Comparison of ENCODE assay signal across 22 mouse cellular contexts in the genomic region with DNA sequence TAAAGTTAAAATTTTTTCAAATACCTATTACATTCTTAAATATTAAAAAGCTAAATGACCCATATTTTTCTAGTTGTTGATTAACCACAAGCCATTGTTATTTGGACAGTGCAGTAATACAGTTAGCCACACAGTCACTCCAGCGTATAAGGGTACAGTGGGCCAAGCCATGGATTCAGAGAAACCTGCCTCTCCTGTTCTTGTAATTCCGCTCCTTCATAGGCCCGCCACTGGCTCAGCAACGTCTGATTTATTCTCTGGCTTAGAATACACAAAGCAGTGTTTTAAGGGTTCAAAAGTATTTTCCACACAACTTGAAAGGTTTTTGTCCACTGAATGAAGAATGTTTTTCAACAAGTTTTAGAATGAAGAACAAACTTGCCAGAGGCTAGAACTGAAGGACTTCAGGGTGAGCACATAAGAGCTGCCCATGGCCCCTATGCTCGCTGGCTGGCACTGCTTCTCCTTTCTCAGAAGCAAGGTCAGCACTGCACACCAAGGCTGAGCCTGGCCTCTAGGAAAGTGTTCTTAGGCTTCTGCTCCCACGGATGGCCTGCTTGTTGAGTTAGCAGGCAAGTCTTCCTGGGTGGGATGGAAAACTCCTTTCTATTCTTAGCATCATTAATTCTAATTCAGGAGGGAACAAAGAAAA.
DNase-seq lines count a peak whose midpoint lies in the region; ATAC-seq and TF ChIP-seq lines count a peak whose summit lies in the region.
"Had no signal": no experiment of that assay in that cellular context is flagged by ENCODE, and none has a peak within 500 bp of the region (broad histone marks: within the 10 kb centered on the region; RNA-seq: fewer than 3 reads in every experiment).

No protein-coding gene starts in this region.

- H3K36me3 ChIP-seq in lung, embryonic 14.5 days (ENCODE audit: insufficient read depth) = no peaks in the 10 kb centered on the region
- H3K36me3 ChIP-seq in midbrain, embryonic 15.5 days (replicated peaks) = no peaks in the 10 kb centered on the region
- H3K36me3 ChIP-seq in midbrain, embryonic 13.5 days = no peaks in the 10 kb centered on the region
- H3K36me3 ChIP-seq in stomach, embryonic 16.5 days (ENCODE audit: control insufficient read depth, insufficient read depth, low read length) = no peaks in the 10 kb centered on the region
- H3K36me3 ChIP-seq: embryonic facial prominence, embryonic 15.5 days; G1E; heart, embryonic 12.5 days had no signal

- 0 out of 2 replicates have a peak overlapping the region, but pooled peaks have one; percentile 6 for H3K27ac ChIP-seq in lung, embryonic 14.5 days (ENCODE audit: low read depth)
- peak overlapping the region; percentile 9; the same call in 1 of the 2 replicates for H3K27ac ChIP-seq in midbrain, embryonic 15.5 days
- H3K27ac ChIP-seq in midbrain, embryonic 13.5 days = no peak overlapping the region
- H3K27ac ChIP-seq in stomach, embryonic 16.5 days (ENCODE audit: low read length) = peak overlapping the region; percentile 47
- H3K27ac ChIP-seq: embryonic facial prominence, embryonic 15.5 days; gastrocnemius, adult 2 months; liver, embryonic 14.5 days; macrophage had no signal

- H3K4me3 ChIP-seq in lung, embryonic 14.5 days (ENCODE audit: low read depth, low read length) = no peak overlapping the region
- H3K4me3 ChIP-seq in midbrain, embryonic 15.5 days = no peak overlapping the region
- H3K4me3 ChIP-seq in midbrain, embryonic 13.5 days (replicated peaks) = no peak overlapping the region
- H3K4me3 ChIP-seq in stomach, embryonic 16.5 days (replicated peaks; ENCODE audit: low read length) = no peak overlapping the region
- H3K4me3 ChIP-seq: embryonic facial prominence, embryonic 15.5 days; gastrocnemius, adult 2 months; heart, embryonic 12.5 days had no signal

- ATAC-seq in lung, embryonic 14.5 days (ENCODE audit: insufficient read depth) = peak; percentile 75
- no peak for ATAC-seq in midbrain, embryonic 15.5 days (replicated peaks)
- ATAC-seq in midbrain, embryonic 13.5 days = no peak
- no peak for ATAC-seq in stomach, embryonic 16.5 days (ENCODE audit: insufficient read depth, low FRiP score)
- ATAC-seq in cerebellum, adult (ENCODE audit: insufficient number of reproducible peaks, low FRiP score, low TSS enrichment) = no peak
- ATAC-seq: activated CD4-positive, CD25-positive, alpha-beta regulatory T cell, adult 4 months; inflammation-experienced regulatory T-cells, adult 6 months had no signal

- TF ChIP-seq CTCF in lung, embryonic 14.5 days (IDR thresholded peaks at IDR 0.05; ENCODE audit: low read depth) = peak; percentile 18; the same call in 1 of the 2 replicates

- H3K4me2 ChIP-seq in lung, embryonic 14.5 days = no peak overlapping the region
- H3K4me2 ChIP-seq in midbrain, embryonic 15.5 days = no peak overlapping the region
- no peak overlapping the region for H3K4me2 ChIP-seq in midbrain, embryonic 13.5 days (replicated peaks)
- no peak overlapping the region for H3K4me2 ChIP-seq in stomach, embryonic 16.5 days (ENCODE audit: low read depth, low read length)
- H3K4me2 ChIP-seq: embryonic facial prominence, embryonic 15.5 days; heart, embryonic 12.5 days had no signal

- no peaks in the 10 kb centered on the region for H3K9me3 ChIP-seq in lung, embryonic 14.5 days (ENCODE audit: low read depth, low read length)
- no peaks in the 10 kb centered on the region for H3K9me3 ChIP-seq in midbrain, embryonic 15.5 days
- no peaks in the 10 kb centered on the region for H3K9me3 ChIP-seq in midbrain, embryonic 13.5 days
- no peaks in the 10 kb centered on the region for H3K9me3 ChIP-seq in stomach, embryonic 16.5 days (replicated peaks; ENCODE audit: control insufficient read depth, low read length)
- H3K9me3 ChIP-seq: embryonic facial prominence, embryonic 15.5 days; heart, embryonic 12.5 days had no signal

- H3K9ac ChIP-seq in lung, embryonic 14.5 days = no peak overlapping the region
- H3K9ac ChIP-seq in midbrain, embryonic 15.5 days = no peak overlapping the region
- no peak overlapping the region for H3K9ac ChIP-seq in midbrain, embryonic 13.5 days (replicated peaks)
- H3K9ac ChIP-seq in stomach, embryonic 16.5 days (ENCODE audit: low read length) = no peak overlapping the region
- H3K9ac ChIP-seq: embryonic facial prominence, embryonic 15.5 days; heart, embryonic 12.5 days; liver, embryonic 14.5 days had no signal

- H3K4me1 ChIP-seq in lung, embryonic 14.5 days (ENCODE audit: insufficient read depth) = 0 out of 2 replicates have a peak, but pooled peaks cover 5% of the 10 kb centered on the region
- H3K4me1 ChIP-seq in midbrain, embryonic 15.5 days = peaks cover 8% of the 10 kb centered on the region; the same call in 1 of the 2 replicates
- H3K4me1 ChIP-seq in midbrain, embryonic 13.5 days (replicated peaks) = no peaks in the 10 kb centered on the region; the same call in none of the 2 replicates
- peaks cover 8% of the 10 kb centered on the region; the same call in 1 of the 2 replicates for H3K4me1 ChIP-seq in stomach, embryonic 16.5 days (ENCODE audit: control insufficient read depth, insufficient read depth, low read length)

- DNase-seq in adrenal gland, adult 2 months = peak; percentile 54
- DNase-seq in adrenal gland, adult 8-10 months = no peak
- peak; percentile 41 for DNase-seq in lung, embryonic 14.5 days
- DNase-seq in lung, postnatal 36 days = no peak
- DNase-seq: cerebellum, adult 2 months; cerebellum, postnatal 36 days; gastrocnemius, adult 2 months; heart, postnatal 14 days; kidney, adult 2 months; kidney, postnatal 14 days; thymus, adult 2 months had no signal

- H3K27me3 ChIP-seq in lung, embryonic 14.5 days (ENCODE audit: insufficient read depth, low read length) = no peaks in the 10 kb centered on the region
- no peaks in the 10 kb centered on the region for H3K27me3 ChIP-seq in midbrain, embryonic 15.5 days (replicated peaks)
- no peaks in the 10 kb centered on the region for H3K27me3 ChIP-seq in midbrain, embryonic 13.5 days
- no peaks in the 10 kb centered on the region for H3K27me3 ChIP-seq in stomach, embryonic 16.5 days (ENCODE audit: control insufficient read depth, insufficient read depth, low read length)
- H3K27me3 ChIP-seq: embryonic facial prominence, embryonic 15.5 days; heart, embryonic 12.5 days had no signal

- 62% methylated on average over 6 of the region's 6 CpGs for whole genome bisulfite sequencing in lung, embryonic 14.5 days
- WGBS in midbrain, embryonic 15.5 days = 61% methylated on average over 6 of the region's 6 CpGs
- 62% methylated on average over 6 of the region's 6 CpGs for WGBS in midbrain, embryonic 13.5 days
- WGBS in stomach, embryonic 16.5 days = 56% methylated on average over 6 of the region's 6 CpGs

Comparison
In these comparisons a context has a peak if more than half of its experiments do, and no peak if none do; other contexts are left out.
1. DNase-seq: peak in adrenal gland, adult 2 months (single experiment) and lung, embryonic 14.5 days (single experiment); none in adrenal gland, adult 8-10 months (single experiment) and lung, postnatal 36 days (single experiment).